Mouse (Mus musculus) heart, postnatal 0 days (tissue): ENCODE data around the gene Raly.

ENCODE experiments used
- CTCF ChIP-seq: IDR thresholded peaks from 2 replicates; pipeline ENCODE4 v1.5.1; 2016; ENCODE audit warnings: antibody characterized with exemption, control low read depth, low read depth
- EP300 ChIP-seq: IDR thresholded peaks from 2 replicates; pipeline ENCODE4 v1.6.1; 2016; ENCODE audit warnings: antibody characterized with exemption, low read depth

- no peak for TF ChIP-seq CTCF
- no peak for TF ChIP-seq EP300
Observed at GRCm38 (mm10) chr2:154786776-154787175, 4.1 kb upstream of the Raly start.
